Mouse (Mus musculus) megakaryocyte, embryonic 14.5 days (primary cell): ENCODE results near the gene Lilra5. TPM values are rescaled to one million over a fixed set of nuclear protein-coding genes. Genes with fewer than 3 reads are reported as not detected.
"Not testable (repeated sequence)": the region's sequence is repeated elsewhere in the genome, so short reads cannot be mapped to it uniquely, and the experiment has no call there.

ENCODE experiments used
- H3K27me3 ChIP-seq: replicated peaks from 2 replicates; pipeline ENCODE3; 2012; ENCODE audit warnings: inconsistent platforms
- H3K36me3 ChIP-seq: replicated peaks from 2 replicates; pipeline ENCODE3; 2012; ENCODE audit warnings: low read length, inconsistent platforms, mixed read lengths
- H3K4me1 ChIP-seq: 2 replicates; pipeline ENCODE4 v1.6.1; 2012; ENCODE audit warnings: inconsistent platforms
- H3K4me3 ChIP-seq: replicated peaks from 2 replicates; pipeline ENCODE3; 2012; ENCODE audit warnings: moderate library complexity, mild to moderate bottlenecking, inconsistent platforms
- H3K9me3 ChIP-seq: 2 replicates; pipeline ENCODE4 v1.6.1; 2012; ENCODE audit warnings: inconsistent platforms
- FLI1 ChIP-seq: IDR thresholded peaks from 2 replicates; pipeline ENCODE4 v1.6.1; 2012; ENCODE audit warnings: low read length, inconsistent platforms, mixed read lengths
- GATA1 ChIP-seq: IDR thresholded peaks from 3 replicates; pipeline ENCODE4 v1.6.1; 2012; ENCODE audit warnings: mixed read lengths, low read length, inconsistent platforms, borderline replicate concordance
- polyA plus RNA-seq: library from polyadenylated mRNA; stranded (reverse); fragments of >175 nt; gene quantifications from 2 replicates; pipeline ENCODE4 v1.2.3, GENCODE M21; 2012; ENCODE audit warnings: low replicate concordance; ENCODE audit not compliant: insufficient read depth

Gene Lilra5
- polyA plus RNA-seq: not detected in 2 replicates

GRCm38 (mm10) chr7:4237454-4237853 is at the start of gene Lilra5:
TSS of gene Lilra5 (plus strand) at chr7:4237754.
- Histone ChIP-seq H3K9me3 (no peaks in the 10 kb centered on the region), H3K4me1 (peaks cover 26% of the 10 kb centered on the region), H3K36me3 (no peaks in the 10 kb centered on the region), H3K27me3 (peaks cover 9% of the 10 kb centered on the region), H3K4me3 (no peak within 1 kb of the TSS)
- no peak for TF ChIP-seq FLI1
- TF ChIP-seq GATA1: no peak

GRCm38 (mm10) chr7:4207126-4207525 is 30.4 kb upstream of the Lilra5 start:
- Histone ChIP-seq H3K4me1 (peaks cover 41% of the 10 kb centered on the region), H3K27me3 (peaks cover 2% of the 10 kb centered on the region), H3K9me3 (peaks cover 6% of the 10 kb centered on the region; the same call in 1 of the 2 replicates), H3K4me3 (no peak overlapping the region), H3K36me3 (no peaks in the 10 kb centered on the region)
- TF ChIP-seq GATA1 (no peak), FLI1 (no peak)

GRCm38 (mm10) chr7:4208626-4209025 is 28.9 kb upstream of the Lilra5 start:
- Histone ChIP-seq H3K9me3 (peaks cover 6% of the 10 kb centered on the region; the same call in 1 of the 2 replicates), H3K4me1 (peaks cover 37% of the 10 kb centered on the region), H3K4me3 (no peak overlapping the region), H3K36me3 (no peaks in the 10 kb centered on the region), H3K27me3 (peaks cover 2% of the 10 kb centered on the region)
- TF ChIP-seq GATA1 (no peak), FLI1 (no peak)

GRCm38 (mm10) chr7:4213436-4213835 is 24.1 kb upstream of the Lilra5 start:
- not testable (repeated sequence) for H3K4me3 ChIP-seq, H3K9me3 ChIP-seq, H3K36me3 ChIP-seq, H3K27me3 ChIP-seq
- peaks cover 46% of the 10 kb centered on the region for H3K4me1 ChIP-seq

- peaks cover 1% of the 10 kb centered on the region for H3K27me3 ChIP-seq
- TF ChIP-seq FLI1 (no peak), GATA1 (peak; percentile 52; the same call in 1 of the 3 replicates)
- peaks cover 28% of the 10 kb centered on the region for H3K4me1 ChIP-seq
- peak overlapping the region; percentile 65 for H3K4me3 ChIP-seq
- H3K36me3 ChIP-seq: no peaks in the 10 kb centered on the region
- no peaks in the 10 kb centered on the region for H3K9me3 ChIP-seq
Measured at GRCm38 (mm10) chr7:4215396-4215795, 22.2 kb upstream of the Lilra5 start.

GRCm38 (mm10) chr7:4215805-4216204 is 21.7 kb upstream of the Lilra5 start:
- TF ChIP-seq FLI1 (no peak), GATA1 (no peak)
- no peaks in the 10 kb centered on the region for H3K9me3 ChIP-seq
- peaks cover 24% of the 10 kb centered on the region for H3K4me1 ChIP-seq
- H3K4me3 ChIP-seq: no peak overlapping the region
- H3K36me3 ChIP-seq: no peaks in the 10 kb centered on the region
- H3K27me3 ChIP-seq: peaks cover 1% of the 10 kb centered on the region

- no peak overlapping the region for H3K4me3 ChIP-seq
- no peaks in the 10 kb centered on the region for H3K36me3 ChIP-seq
- H3K4me1 ChIP-seq: peaks cover 21% of the 10 kb centered on the region
- peaks cover 9% of the 10 kb centered on the region for H3K27me3 ChIP-seq
- H3K9me3 ChIP-seq: no peaks in the 10 kb centered on the region
- TF ChIP-seq GATA1 (no peak), FLI1 (no peak)
Measured at GRCm38 (mm10) chr7:4235536-4235935, 2.0 kb upstream of the Lilra5 start.

GRCm38 (mm10) chr7:4239038-4239721 is 1.6 kb downstream of the Lilra5 start:
- Histone ChIP-seq H3K4me3 (peak overlapping the region; percentile 12), H3K4me1 (peaks cover 26% of the 10 kb centered on the region), H3K36me3 (no peaks in the 10 kb centered on the region), H3K9me3 (no peaks in the 10 kb centered on the region), H3K27me3 (peaks cover 9% of the 10 kb centered on the region)
- no peak for TF ChIP-seq GATA1
- TF ChIP-seq FLI1: no peak

GRCm38 (mm10) chr7:4251211-4251610 is 13.7 kb downstream of the Lilra5 start:
- not testable (repeated sequence) for H3K4me3 ChIP-seq, H3K9me3 ChIP-seq, H3K36me3 ChIP-seq

GRCm38 (mm10) chr7:4256060-4256459 is 18.5 kb downstream of the Lilra5 start:
- H3K4me3 ChIP-seq, H3K27me3 ChIP-seq, H3K36me3 ChIP-seq, H3K9me3 ChIP-seq: not testable (repeated sequence)
- H3K4me1 ChIP-seq: peaks cover 19% of the 10 kb centered on the region

More at GRCm38 (mm10) chr7:4251211-4251610, 13.7 kb downstream of the Lilra5 start:
- H3K4me1 ChIP-seq, H3K27me3 ChIP-seq: not testable (repeated sequence)

- not testable (repeated sequence) for H3K36me3 ChIP-seq, H3K4me3 ChIP-seq, H3K27me3 ChIP-seq, H3K9me3 ChIP-seq
- peaks cover 19% of the 10 kb centered on the region for H3K4me1 ChIP-seq
Measured at GRCm38 (mm10) chr7:4260521-4260920, 23.0 kb downstream of the Lilra5 start.

GRCm38 (mm10) chr7:4272106-4272505 is 34.6 kb downstream of the Lilra5 start:
- not testable (repeated sequence) for H3K9me3 ChIP-seq, H3K27me3 ChIP-seq, H3K36me3 ChIP-seq, H3K4me3 ChIP-seq, H3K4me1 ChIP-seq

- not testable (repeated sequence) for H3K36me3 ChIP-seq, H3K27me3 ChIP-seq, H3K9me3 ChIP-seq, H3K4me1 ChIP-seq, H3K4me3 ChIP-seq
Measured at GRCm38 (mm10) chr7:4273874-4274273, 36.3 kb downstream of the Lilra5 start.

- not testable (repeated sequence) for H3K36me3 ChIP-seq, H3K9me3 ChIP-seq, H3K4me1 ChIP-seq, H3K4me3 ChIP-seq, H3K27me3 ChIP-seq
Measured at GRCm38 (mm10) chr7:4275500-4275899, 37.9 kb downstream of the Lilra5 start.
